Mouse (Mus musculus) gastrocnemius, postnatal 25 days (tissue): ENCODE measurements around the gene Phf3. TPM values are rescaled to one million over a fixed set of nuclear protein-coding genes. Genes with fewer than 3 reads are reported as not detected.

Source experiments
- DNase-seq: peaks from one replicate; pipeline ENCODE4 v3.0.0; 2022
- total RNA-seq, 2 experiments: library from RNA; stranded (reverse); gene quantifications; 1 replicate in 1 of 2; 2 replicates in 1 of 2; pipeline ENCODE4 v1.2.3; 2021

Phf3 gene
- total RNA-seq, 2 experiments from 2014 or later, result 23.9 to 28.4 TPM

- DNase-seq, result no peak
These were observed 54.3 kb downstream of the Phf3 start for GRCm38 (mm10) chr1:30819414-30819813.

- DNase-seq, result no peak
These were observed 58.1 kb downstream of the Phf3 start for GRCm38 (mm10) chr1:30815609-30816008.

- DNase-seq, result no peak
These were observed 58.7 kb downstream of the Phf3 start for GRCm38 (mm10) chr1:30814987-30815386.

- DNase-seq, result no peak
These were observed 65.5 kb downstream of the Phf3 start for GRCm38 (mm10) chr1:30808101-30808699.

GRCm38 (mm10) chr1:30805688-30806285, 67.9 kb downstream of the Phf3 start:
- DNase-seq, result no peak

GRCm38 (mm10) chr1:30804919-30805318, 68.8 kb downstream of the Phf3 start:
- DNase-seq, result no peak

- DNase-seq, result no peak
These were observed 71.8 kb downstream of the Phf3 start for GRCm38 (mm10) chr1:30801911-30802310.

GRCm38 (mm10) chr1:30799277-30799834, 74.4 kb downstream of the Phf3 start:
- DNase-seq, result no peak

GRCm38 (mm10) chr1:30794606-30795005, 79.1 kb downstream of the Phf3 start:
- DNase-seq, result no peak

- DNase-seq, result no peak
These were observed 80.3 kb downstream of the Phf3 start for GRCm38 (mm10) chr1:30793357-30793883.

- DNase-seq, result no peak
These were observed 80.8 kb downstream of the Phf3 start for GRCm38 (mm10) chr1:30792935-30793334.

GRCm38 (mm10) chr1:30790220-30790619, 83.5 kb downstream of the Phf3 start:
- no peak for DNase-seq

- DNase-seq, result no peak
These were observed 84.0 kb downstream of the Phf3 start for GRCm38 (mm10) chr1:30789689-30790088.

GRCm38 (mm10) chr1:30789001-30789400, 84.7 kb downstream of the Phf3 start:
- no peak for DNase-seq

GRCm38 (mm10) chr1:30786583-30786982, 87.1 kb downstream of the Phf3 start:
- DNase-seq, result no peak

GRCm38 (mm10) chr1:30783741-30784140, 90.0 kb downstream of the Phf3 start:
- no peak for DNase-seq

- DNase-seq, result no peak
These were observed 93.4 kb downstream of the Phf3 start for GRCm38 (mm10) chr1:30780293-30780692.

GRCm38 (mm10) chr1:30779562-30779961, 94.2 kb downstream of the Phf3 start:
- DNase-seq, result no peak

- no peak for DNase-seq
These were observed 95.2 kb downstream of the Phf3 start for GRCm38 (mm10) chr1:30778374-30779005.

GRCm38 (mm10) chr1:30776196-30776595, 97.5 kb downstream of the Phf3 start:
- DNase-seq, result no peak

GRCm38 (mm10) chr1:30773662-30774061, 100.1 kb downstream of the Phf3 start:
- no peak for DNase-seq

GRCm38 (mm10) chr1:30772851-30773250, 100.9 kb downstream of the Phf3 start:
- DNase-seq, result no peak

- DNase-seq, result no peak
These were observed 101.9 kb downstream of the Phf3 start for GRCm38 (mm10) chr1:30771772-30772171.
